ENCODE assay signal across 8 mouse cellular contexts in the genomic region with DNA sequence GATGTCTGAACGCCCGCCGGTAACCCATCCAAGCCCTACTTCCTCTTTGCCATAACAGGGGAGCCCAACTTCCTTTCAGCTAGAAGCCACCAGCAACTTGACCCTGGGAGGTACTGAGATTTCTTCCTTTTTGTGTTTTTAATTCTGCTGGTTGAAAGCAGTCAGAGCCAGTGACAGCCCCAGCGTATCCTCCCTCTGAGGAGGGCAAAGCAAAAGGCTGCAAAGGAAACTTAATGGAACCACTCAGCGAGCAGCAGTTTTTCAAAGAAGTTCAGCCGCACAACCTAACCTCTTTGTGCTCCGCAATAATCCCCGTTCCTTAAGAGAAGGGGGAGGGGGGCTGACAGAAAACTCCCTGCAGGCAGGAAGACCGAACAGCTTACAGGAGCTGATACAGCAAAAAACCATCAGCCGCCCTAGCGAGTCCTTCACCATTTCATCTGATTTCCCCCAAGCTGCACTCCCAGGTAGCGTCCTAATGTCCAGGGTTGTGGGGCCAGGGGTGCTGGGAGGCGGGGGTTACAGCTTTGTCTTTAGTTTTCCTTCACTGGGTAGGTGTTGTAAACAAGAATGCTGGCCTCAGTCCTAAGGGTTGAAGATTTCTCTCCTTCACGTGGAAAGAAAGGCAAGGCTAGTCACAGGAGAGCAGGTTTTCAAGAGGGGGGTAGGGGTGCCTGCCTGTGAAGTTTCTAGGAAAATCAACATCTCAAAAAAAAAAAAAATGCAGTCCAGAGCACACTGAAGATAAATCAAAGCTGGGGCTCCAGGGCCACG. TPM values are rescaled to one million over a fixed set of nuclear protein-coding genes. Genes with fewer than 3 reads are reported as not detected.
DNase-seq lines count a peak whose midpoint lies in the region; ATAC-seq and TF ChIP-seq lines count a peak whose summit lies in the region.

No protein-coding gene starts in this region.

- H3K27me3 ChIP-seq in limb, embryonic 14.5 days (ENCODE audit: control insufficient read depth, insufficient read depth, low read length) = no peaks in the 10 kb centered on the region
- H3K27me3 ChIP-seq in neural tube, embryonic 14.5 days (ENCODE audit: control insufficient read depth, insufficient read depth, low read length) = no peaks in the 10 kb centered on the region

- ATAC-seq in limb, embryonic 14.5 days (ENCODE audit: low FRiP score, low read depth) = no peak
- no peak for ATAC-seq in neural tube, embryonic 14.5 days (ENCODE audit: low read depth)
- ATAC-seq in monocyte, adult 5-6 weeks (replicated peaks; ENCODE audit: insufficient number of reproducible peaks, low FRiP score, low TSS enrichment, poor library complexity, severe bottlenecking) = no peak

- DNase-seq in layer of hippocampus, adult 2 months (ENCODE audit: low spot score in 2 of 2) = no peak
- DNase-seq in layer of hippocampus, adult 9-11 months = no peak
- DNase-seq in brain, embryonic 14.5 days (ENCODE audit: low read depth) = peak; percentile 70
- peak; percentile 15 for DNase-seq in heart, postnatal 4 days
- DNase-seq in limb, embryonic 14.5 days (ENCODE audit: low spot score) = no peak
- DNase-seq in ovary, postnatal 36 days (ENCODE audit: low spot score) = no peak

- 4% methylated on average over 15 of the region's 15 CpGs for WGBS in limb, embryonic 14.5 days
- 4% methylated on average over 15 of the region's 15 CpGs for WGBS in neural tube, embryonic 14.5 days

- peak overlapping the region; percentile 87 for H3K27ac ChIP-seq in layer of hippocampus, adult 2 months
- peak overlapping the region; percentile 98 for H3K27ac ChIP-seq in limb, embryonic 14.5 days (replicated peaks; ENCODE audit: low read depth, low read length)
- H3K27ac ChIP-seq in neural tube, embryonic 14.5 days (ENCODE audit: low read depth, low read length) = peak overlapping the region; percentile 99

- TF ChIP-seq POLR2A in brain, embryonic 14.5 days (IDR thresholded peaks at IDR 0.05; ENCODE audit: borderline replicate concordance, extremely low read depth, insufficient read depth, insufficient read length, poor library complexity, severe bottlenecking) = no peak
- no peak for TF ChIP-seq POLR2A in limb, embryonic 14.5 days (IDR thresholded peaks at IDR 0.05; ENCODE audit: borderline replicate concordance, extremely low read depth, insufficient read depth, insufficient read length)

- TF ChIP-seq CTCF in layer of hippocampus, adult 2 months (conservative IDR thresholded peaks at IDR 0.05) = no peak
- no peak for TF ChIP-seq CTCF in brain, embryonic 14.5 days (IDR thresholded peaks at IDR 0.05; ENCODE audit: borderline replicate concordance, extremely low read depth, insufficient read depth, insufficient read length)

- H3K4me1 ChIP-seq in limb, embryonic 14.5 days (ENCODE audit: control insufficient read depth, insufficient read depth, low read length) = peaks cover 28% of the 10 kb centered on the region
- peaks cover 44% of the 10 kb centered on the region for H3K4me1 ChIP-seq in neural tube, embryonic 14.5 days (ENCODE audit: control insufficient read depth, insufficient read depth, low read length)

- no peaks in the 10 kb centered on the region for H3K9me3 ChIP-seq in limb, embryonic 14.5 days (ENCODE audit: control insufficient read depth, low read length)
- H3K9me3 ChIP-seq in neural tube, embryonic 14.5 days (ENCODE audit: control insufficient read depth, low read length) = no peaks in the 10 kb centered on the region

- H3K36me3 ChIP-seq in limb, embryonic 14.5 days (ENCODE audit: control insufficient read depth, insufficient read depth, low read length) = no peaks in the 10 kb centered on the region
- H3K36me3 ChIP-seq in neural tube, embryonic 14.5 days (ENCODE audit: control insufficient read depth, insufficient read depth, low read length) = no peaks in the 10 kb centered on the region

- H3K9ac ChIP-seq in limb, embryonic 14.5 days (ENCODE audit: low read depth, low read length, severe bottlenecking) = peak overlapping the region; percentile 98
- peak overlapping the region; percentile 98 for H3K9ac ChIP-seq in neural tube, embryonic 14.5 days (replicated peaks; ENCODE audit: low read depth, low read length)

- H3K4me2 ChIP-seq in limb, embryonic 14.5 days (replicated peaks; ENCODE audit: low read depth, low read length, severe bottlenecking) = peak overlapping the region; percentile 83
- H3K4me2 ChIP-seq in neural tube, embryonic 14.5 days (ENCODE audit: low read depth, low read length) = peak overlapping the region; percentile 89

- peak overlapping the region; percentile 74 for H3K4me3 ChIP-seq in layer of hippocampus, adult 2 months
- H3K4me3 ChIP-seq in limb, embryonic 14.5 days (replicated peaks; ENCODE audit: low read length) = peak overlapping the region; percentile 93
- peak overlapping the region; percentile 78 for H3K4me3 ChIP-seq in neural tube, embryonic 14.5 days (ENCODE audit: low read depth, low read length)

RNA-seq across cellular contexts. Expression of gene Macf1, which starts 21.1 kb away (rescaled TPM):
- total RNA-seq in layer of hippocampus, adult 2 months (2021) = 100 to 1,000 TPM; 231 to 247 TPM
- polyA plus RNA-seq in brain, embryonic 14.5 days (2012; rRNA removed) = 130 and 183 TPM in 2 replicates
- total RNA-seq in heart, postnatal 4 days (2021) = 100 to 1,000 TPM; 431 to 441 TPM
- polyA plus RNA-seq in limb, embryonic 14.5 days (2012; rRNA removed) = 99.7 and 103 TPM in 2 replicates
- 79.8 and 84.0 TPM in 2 replicates for polyA plus RNA-seq in limb, embryonic 14.5 days (2014; fragmentation: Nextera tagmentation; extraction: Ambion mirVana)
- 111 and 144 TPM in 2 replicates for polyA plus RNA-seq in neural tube, embryonic 14.5 days (2014; fragmentation: Nextera tagmentation; extraction: Ambion mirVana)
- 368 to 783 TPM (median 392 TPM) in 3 replicates for total RNA-seq in monocyte, adult 5-6 weeks (2017)

RNA-seq across cellular contexts. Expression of gene Ndufs5, which starts 54.9 kb away (rescaled TPM):
- total RNA-seq in layer of hippocampus, adult 2 months (2021) = 100 to 1,000 TPM; 169 to 194 TPM
- polyA plus RNA-seq in brain, embryonic 14.5 days (2012; rRNA removed) = 229 and 240 TPM in 2 replicates
- 100 to 1,000 TPM; 273 to 301 TPM for total RNA-seq in heart, postnatal 4 days (2021)
- polyA plus RNA-seq in limb, embryonic 14.5 days (2012; rRNA removed) = 119 and 253 TPM in 2 replicates
- polyA plus RNA-seq in limb, embryonic 14.5 days (2014; fragmentation: Nextera tagmentation; extraction: Ambion mirVana) = 344 and 353 TPM in 2 replicates
- polyA plus RNA-seq in neural tube, embryonic 14.5 days (2014; fragmentation: Nextera tagmentation; extraction: Ambion mirVana) = 485 and 586 TPM in 2 replicates
- 58.3 to 116 TPM (median 73.9 TPM) in 3 replicates for total RNA-seq in monocyte, adult 5-6 weeks (2017)

Comparison
In these comparisons a context has a peak if more than half of its experiments do, and no peak if none do; other contexts are left out.
1. DNase-seq: peak in brain, embryonic 14.5 days (single experiment) and heart, postnatal 4 days (single experiment); none in layer of hippocampus, adult 2 months (0 of 2), layer of hippocampus, adult 9-11 months (single experiment), limb, embryonic 14.5 days (single experiment) and ovary, postnatal 36 days (single experiment).
2. Peak in every context shown above with its lines, with median percentiles within 50 percentile points of each other: H3K27ac ChIP-seq and H3K4me3 ChIP-seq.